Mouse (Mus musculus) telencephalon, adult 2 months (tissue): ENCODE results near the gene Triobp.

Source experiments
- DNase-seq: peaks from one replicate; pipeline ENCODE4 v3.0.0-alpha.2; 2011; ENCODE audit warnings: low read depth, low spot score

Gene Triobp

GRCm38 (mm10) chr15:78947657-78948056 lies at the start of gene Triobp:
Triobp (plus strand) TSS chr15:78947724.
- peak; percentile 90 for DNase-seq

- no peak for DNase-seq
Observed at GRCm38 (mm10) chr15:78898507-78899001, 49.0 kb upstream of the Triobp start.

- DNase-seq, result no peak
Observed at GRCm38 (mm10) chr15:78899409-78899739, 48.1 kb upstream of the Triobp start, which contains the start of gene Gm49510. Gm49510 (plus strand) TSS chr15:78899667.

GRCm38 (mm10) chr15:78899740-78900584 lies 47.6 kb upstream of the Triobp start, which contains the start of gene Sh3bp1:
Sh3bp1 (plus strand) TSS chr15:78899768.
- DNase-seq, result no peak

GRCm38 (mm10) chr15:78900585-78901421 lies 46.7 kb upstream of the Triobp start:
- DNase-seq, result no peak

GRCm38 (mm10) chr15:78901422-78901789 lies 46.1 kb upstream of the Triobp start:
- DNase-seq, result no peak

- no peak for DNase-seq
Observed at GRCm38 (mm10) chr15:78903243-78903642, 44.3 kb upstream of the Triobp start.

- DNase-seq, result no peak
Observed at GRCm38 (mm10) chr15:78908399-78908798, 39.1 kb upstream of the Triobp start.

- DNase-seq, result no peak
Observed at GRCm38 (mm10) chr15:78908982-78909381, 38.5 kb upstream of the Triobp start.

- DNase-seq, result no peak
Observed at GRCm38 (mm10) chr15:78912040-78912439, 35.5 kb upstream of the Triobp start.

GRCm38 (mm10) chr15:78913632-78914090 lies 33.9 kb upstream of the Triobp start, which contains the start of gene Pdxp:
Pdxp (plus strand) TSS chr15:78913919.
- peak; percentile 98 for DNase-seq

- DNase-seq, result no peak
Observed at GRCm38 (mm10) chr15:78914091-78914822, 33.3 kb upstream of the Triobp start.

- no peak for DNase-seq
Observed at GRCm38 (mm10) chr15:78914823-78915659, 32.5 kb upstream of the Triobp start.

- DNase-seq, result peak; percentile 68
Observed at GRCm38 (mm10) chr15:78915660-78916017, 31.9 kb upstream of the Triobp start.

GRCm38 (mm10) chr15:78916052-78916826 lies 31.3 kb upstream of the Triobp start:
- no peak for DNase-seq

- no peak for DNase-seq
Observed at GRCm38 (mm10) chr15:78918126-78918525, 29.4 kb upstream of the Triobp start.

- no peak for DNase-seq
Observed at GRCm38 (mm10) chr15:78919914-78920313, 27.6 kb upstream of the Triobp start.

- DNase-seq, result no peak
Observed at GRCm38 (mm10) chr15:78922700-78923099, 24.8 kb upstream of the Triobp start.

- DNase-seq, result no peak
Observed at GRCm38 (mm10) chr15:78923585-78923984, 23.9 kb upstream of the Triobp start.

GRCm38 (mm10) chr15:78925129-78925528 lies 22.4 kb upstream of the Triobp start:
- DNase-seq, result no peak
